Mouse (Mus musculus): ENCODE measurements around the gene Mpp2.

DNA sequence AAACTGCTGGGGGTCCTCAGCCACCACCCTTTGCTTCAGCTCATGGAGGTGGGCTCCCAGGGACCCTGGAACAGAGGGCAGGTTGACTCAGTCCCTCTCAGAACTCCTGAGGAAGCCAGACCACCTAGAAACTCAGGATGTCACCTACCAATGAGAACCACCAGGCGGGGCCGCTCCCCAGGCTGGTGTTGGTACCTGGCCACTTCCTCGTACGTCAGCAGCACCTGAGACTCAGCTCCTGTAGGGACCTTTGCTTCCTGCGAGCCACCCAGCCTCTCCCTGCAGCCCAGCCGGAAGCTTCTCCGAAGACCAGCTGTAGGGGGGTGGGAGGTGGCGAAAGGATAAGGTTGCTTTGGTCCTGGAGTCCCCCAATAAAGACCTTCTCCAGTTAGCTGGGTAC, 79.9 kb downstream of the Mpp2 start:
- TF ChIP-seq CTCF (IDR thresholded peaks at IDR 0.05; ENCODE audit: low read depth, low read length) (no peak), GATA1 (IDR thresholded peaks at IDR 0.05; ENCODE audit: borderline replicate concordance, low read length) (no peak), TAL1 (conservative IDR thresholded peaks at IDR 0.05; ENCODE audit: low read depth, low read length) (no peak)

Measured in G1E (cell line).